Mouse (Mus musculus): ENCODE results near the gene Aff1. TPM values are rescaled to one million over a fixed set of nuclear protein-coding genes. Genes with fewer than 3 reads are reported as not detected.

Gene Aff1
- polyA plus RNA-seq, 1 experiment from 2014 or later, result 1.2 TPM

- no peaks in the 10 kb centered on the region for H3K4me1 ChIP-seq
- no peak overlapping the region for H3K9ac ChIP-seq (replicated peaks)
- H3K36me3 ChIP-seq, result no peaks in the 10 kb centered on the region
- no peak overlapping the region for H3K4me2 ChIP-seq (replicated peaks)
- whole genome bisulfite sequencing, result 89% methylated on average over 1 of the region's 1 CpGs
- H3K9me3 ChIP-seq, result no peaks in the 10 kb centered on the region
- no peak for ATAC-seq (replicated peaks)
- no peak overlapping the region for H3K4me3 ChIP-seq
- no peaks in the 10 kb centered on the region for H3K27me3 ChIP-seq
- H3K27ac ChIP-seq (replicated peaks), result no peak overlapping the region
Measured at GRCm38 (mm10) chr5:103745635-103746034, 53.5 kb downstream of the Aff1 start.

GRCm38 (mm10) chr5:103746561-103747085 is 54.4 kb downstream of the Aff1 start:
- Histone ChIP-seq H3K4me2 (replicated peaks) (no peak overlapping the region), H3K9ac (replicated peaks) (no peak overlapping the region), H3K9me3 (no peaks in the 10 kb centered on the region), H3K27ac (replicated peaks) (no peak overlapping the region), H3K4me1 (no peaks in the 10 kb centered on the region), H3K36me3 (no peaks in the 10 kb centered on the region), H3K4me3 (no peak overlapping the region), H3K27me3 (no peaks in the 10 kb centered on the region)
- WGBS, result 97% methylated on average over 3 of the region's 3 CpGs
- ATAC-seq (replicated peaks), result no peak

- no peak overlapping the region for H3K9ac ChIP-seq (replicated peaks)
- no peaks in the 10 kb centered on the region for H3K9me3 ChIP-seq
- H3K27ac ChIP-seq (replicated peaks), result no peak overlapping the region
- H3K4me3 ChIP-seq, result no peak overlapping the region
- H3K4me2 ChIP-seq (replicated peaks), result no peak overlapping the region
- H3K27me3 ChIP-seq, result no peaks in the 10 kb centered on the region
- H3K36me3 ChIP-seq, result no peaks in the 10 kb centered on the region
- WGBS, result 90% methylated on average over 2 of the region's 2 CpGs
- ATAC-seq (replicated peaks), result no peak
- H3K4me1 ChIP-seq, result no peaks in the 10 kb centered on the region
Measured at GRCm38 (mm10) chr5:103747098-103747497, 54.9 kb downstream of the Aff1 start.

DNA sequence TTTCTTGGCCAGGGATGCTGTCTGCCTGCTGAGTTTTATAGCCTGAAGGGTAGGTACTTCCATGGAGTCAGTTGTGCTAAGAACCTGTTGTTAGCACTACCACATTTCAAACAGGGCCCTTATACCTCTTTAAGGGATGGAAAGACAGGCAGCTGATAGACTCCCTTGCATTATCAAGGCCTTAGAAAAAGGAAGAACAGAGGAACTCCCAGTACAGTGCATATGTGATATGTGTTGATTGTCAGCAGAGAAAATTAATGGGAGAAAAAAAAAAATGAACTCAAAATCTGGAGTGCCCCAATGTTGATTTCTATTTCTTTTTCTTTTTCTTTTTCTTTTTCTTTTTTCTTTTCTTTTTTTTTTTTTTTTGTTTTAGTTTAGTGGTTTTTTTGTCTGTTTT is 56.2 kb downstream of the Aff1 start:
- Histone ChIP-seq H3K4me2 (replicated peaks) (no peak overlapping the region), H3K4me1 (peaks cover 5% of the 10 kb centered on the region; the same call in 1 of the 2 replicates), H3K4me3 (no peak overlapping the region), H3K9me3 (no peaks in the 10 kb centered on the region), H3K27me3 (no peaks in the 10 kb centered on the region), H3K27ac (replicated peaks) (no peak overlapping the region), H3K36me3 (no peaks in the 10 kb centered on the region), H3K9ac (replicated peaks) (no peak overlapping the region)
- ATAC-seq (replicated peaks), result no peak

DNA sequence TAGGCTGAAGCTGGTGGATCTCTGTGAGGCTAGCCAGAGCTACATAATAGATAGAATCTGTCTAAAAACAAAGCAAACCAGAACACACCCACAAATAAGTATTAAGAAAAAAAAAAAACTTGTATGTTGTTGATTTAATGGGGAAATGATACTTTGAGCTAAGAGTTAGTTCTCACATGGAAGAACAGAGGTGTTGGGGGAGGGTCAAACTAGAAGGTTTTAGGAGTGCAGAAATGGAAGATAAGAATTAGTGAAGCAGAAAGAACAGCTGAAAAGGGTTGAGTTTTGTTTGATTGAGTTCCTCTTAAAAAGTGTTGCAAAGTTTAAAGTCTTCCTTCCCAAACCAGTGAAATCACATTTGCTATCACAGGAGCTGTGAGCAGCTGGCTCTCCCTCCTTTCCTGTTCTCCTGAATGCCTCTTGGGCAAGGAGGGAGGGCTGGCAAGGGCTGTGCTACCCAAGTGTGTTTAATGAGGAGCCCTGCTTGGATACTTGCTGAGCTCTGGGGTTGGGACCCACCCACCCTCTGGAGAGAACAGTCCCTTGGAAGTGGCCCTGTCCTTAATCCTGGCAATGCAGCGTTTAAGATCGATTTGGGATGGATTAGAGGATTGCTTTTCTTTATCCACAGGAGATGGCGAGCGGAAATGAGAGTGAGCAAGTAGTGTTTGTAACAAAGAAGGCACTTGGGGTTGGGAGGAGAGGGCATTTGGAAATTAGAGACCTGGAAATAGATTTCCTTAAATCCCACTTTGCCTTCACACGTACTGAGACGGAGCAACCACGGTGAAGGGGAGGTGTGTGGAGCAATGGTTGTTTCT is 57.5 kb downstream of the Aff1 start:
- no peak overlapping the region for H3K4me2 ChIP-seq (replicated peaks)
- no peaks in the 10 kb centered on the region for H3K9me3 ChIP-seq
- ATAC-seq (replicated peaks), result no peak
- no peak overlapping the region for H3K27ac ChIP-seq (replicated peaks)
- peaks cover 9% of the 10 kb centered on the region for H3K4me1 ChIP-seq
- WGBS, result 27% methylated on average over 7 of the region's 7 CpGs
- H3K4me3 ChIP-seq, result no peak overlapping the region
- no peak overlapping the region for H3K9ac ChIP-seq (replicated peaks)
- H3K27me3 ChIP-seq, result no peaks in the 10 kb centered on the region
- no peaks in the 10 kb centered on the region for H3K36me3 ChIP-seq

DNA sequence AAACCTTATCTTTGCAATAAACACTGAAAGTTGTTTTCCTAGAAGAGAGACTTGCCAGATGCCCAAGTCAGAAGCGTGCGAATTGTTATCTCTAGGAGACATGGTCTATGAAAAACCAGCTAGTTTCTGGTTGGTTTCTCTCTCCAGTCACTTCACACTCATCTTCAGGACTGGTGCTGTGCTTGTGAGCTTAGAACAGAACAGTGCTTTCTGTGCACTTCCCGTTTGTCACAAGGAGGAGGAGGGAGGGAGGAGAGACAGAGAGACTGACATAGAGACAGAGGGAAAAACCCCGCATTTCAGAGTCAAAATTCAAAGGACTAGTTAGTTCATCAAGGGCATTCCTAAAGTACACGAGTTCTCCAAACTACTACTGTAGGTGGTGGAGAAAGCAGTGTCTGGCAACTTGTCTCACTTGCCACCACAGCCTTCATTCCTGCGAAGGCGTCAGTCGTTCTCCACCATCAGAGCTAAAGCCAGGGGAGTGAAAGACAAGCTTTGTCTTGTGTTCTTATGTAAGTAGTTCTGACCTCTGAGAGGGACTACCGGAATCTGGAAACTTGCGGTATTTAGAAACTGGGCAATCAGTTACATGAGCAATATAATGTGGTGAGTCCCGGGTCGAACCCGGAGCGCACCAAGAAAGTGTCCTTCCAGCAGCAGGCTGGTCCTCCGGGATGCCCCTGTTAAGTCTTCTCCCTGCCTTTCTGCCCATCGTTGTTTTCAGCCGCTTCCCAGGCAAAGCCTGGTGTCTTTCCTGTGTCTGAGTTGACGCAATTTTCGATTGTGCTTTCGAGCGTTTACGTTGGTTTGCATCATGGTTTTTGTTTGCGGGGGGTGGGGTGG is 60.7 kb downstream of the Aff1 start:
- Histone ChIP-seq H3K27ac (replicated peaks) (0 out of 2 replicates have a peak overlapping the region, but pooled peaks have one; percentile 24), H3K9me3 (no peaks in the 10 kb centered on the region), H3K4me1 (peaks cover 11% of the 10 kb centered on the region), H3K4me2 (replicated peaks) (peak overlapping the region; percentile 86), H3K4me3 (peak overlapping the region; percentile 87), H3K27me3 (no peaks in the 10 kb centered on the region), H3K9ac (replicated peaks) (peak overlapping the region; percentile 72), H3K36me3 (no peaks in the 10 kb centered on the region)
- 0 out of 2 replicates have a peak, but pooled peaks have one; percentile 3 for ATAC-seq (replicated peaks)
- WGBS, result 6% methylated on average over 23 of the region's 23 CpGs

DNA sequence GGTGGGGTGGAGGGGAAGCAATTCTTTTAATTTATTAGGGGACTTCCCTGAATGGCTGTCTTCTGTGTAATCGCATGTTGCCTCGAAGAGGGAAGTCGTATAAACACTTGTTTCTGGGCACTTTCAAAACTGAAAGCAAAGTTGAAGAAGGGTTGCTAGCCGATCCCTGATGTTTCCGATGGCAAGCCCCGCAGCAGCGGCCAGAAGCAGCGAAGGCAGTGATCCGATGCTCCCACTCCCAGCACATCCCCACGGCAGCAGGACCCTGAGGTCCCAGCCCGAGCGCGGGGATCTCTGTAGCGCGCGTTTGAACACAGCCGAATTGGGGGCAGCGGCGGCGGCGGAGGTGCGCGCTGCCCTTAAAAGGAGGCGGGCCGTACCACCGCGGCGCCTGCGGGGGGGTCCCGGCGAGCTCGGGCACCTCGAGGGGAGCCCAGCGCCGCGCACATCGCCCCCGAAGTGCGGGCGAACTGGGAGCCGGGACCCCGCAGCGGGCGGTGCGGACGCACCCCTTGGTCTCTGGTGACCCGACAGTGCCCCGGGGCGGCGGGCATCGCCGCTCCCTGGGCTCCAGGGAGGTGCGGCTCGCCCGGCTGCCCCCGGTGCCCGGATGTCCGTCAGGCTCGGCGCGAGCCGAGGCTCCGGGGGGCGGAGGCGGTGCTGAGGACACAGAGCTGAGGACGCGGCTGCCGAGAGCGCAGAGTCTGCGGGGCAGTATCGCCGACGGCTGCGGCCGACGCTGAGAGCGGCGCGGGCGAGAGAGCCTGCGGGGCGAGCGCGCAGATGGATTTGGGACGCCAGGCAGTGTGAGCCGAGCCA is 61.5 kb downstream of the Aff1 start:
- Histone ChIP-seq H3K4me3 (peak overlapping the region; percentile 87), H3K9ac (replicated peaks) (peak overlapping the region; percentile 72), H3K9me3 (no peaks in the 10 kb centered on the region), H3K27me3 (no peaks in the 10 kb centered on the region), H3K27ac (replicated peaks) (peak overlapping the region; percentile 83), H3K36me3 (no peaks in the 10 kb centered on the region), H3K4me2 (replicated peaks) (peak overlapping the region; percentile 86), H3K4me1 (peaks cover 11% of the 10 kb centered on the region)
- peak; percentile 96 for ATAC-seq (replicated peaks)
- WGBS, result under 1% methylated on average over 76 of the region's 86 CpGs

DNA sequence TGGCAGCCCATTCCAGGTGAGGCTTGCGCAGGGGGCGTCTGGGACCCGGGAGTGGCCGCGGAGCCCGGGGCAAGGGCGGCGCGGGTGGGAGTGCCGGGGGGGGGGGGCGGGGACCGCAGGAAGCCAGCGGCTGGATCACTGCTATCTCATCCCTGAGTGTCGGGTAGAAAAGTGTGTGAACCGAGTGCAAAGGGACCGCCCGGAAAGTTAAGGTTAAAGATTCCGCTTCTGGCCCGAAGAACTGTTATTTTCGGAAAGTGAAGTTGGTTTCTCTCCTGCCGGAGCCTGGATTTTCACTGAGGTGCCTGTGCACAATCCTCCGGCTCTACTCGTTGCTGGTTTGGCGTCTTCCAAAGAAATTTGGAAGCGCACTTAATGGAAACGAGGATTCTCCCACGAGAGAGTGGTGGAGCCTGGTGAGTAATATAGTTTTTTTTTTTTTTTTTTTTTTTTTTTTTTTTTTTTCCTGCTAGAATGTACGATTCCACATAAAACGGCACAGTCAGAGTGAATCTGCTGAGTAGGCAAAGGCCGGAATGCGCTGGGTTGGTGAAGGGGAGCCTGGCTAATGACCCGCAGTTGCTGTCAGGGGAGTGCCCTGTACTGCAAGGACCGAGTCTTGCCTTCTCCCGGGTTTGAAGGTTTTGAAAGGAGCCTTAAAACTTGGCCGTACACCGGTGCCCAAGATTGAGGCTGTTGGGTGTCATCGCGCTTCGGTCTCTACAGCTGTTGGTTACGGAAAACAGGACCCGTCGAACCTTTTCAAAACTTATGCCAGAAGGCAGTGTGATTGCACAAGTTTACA is 62.4 kb downstream of the Aff1 start:
- Histone ChIP-seq H3K27ac (replicated peaks) (peak overlapping the region; percentile 83), H3K9ac (replicated peaks) (peak overlapping the region; percentile 72), H3K27me3 (no peaks in the 10 kb centered on the region), H3K4me1 (peaks cover 11% of the 10 kb centered on the region), H3K9me3 (no peaks in the 10 kb centered on the region), H3K36me3 (no peaks in the 10 kb centered on the region), H3K4me2 (replicated peaks) (peak overlapping the region; percentile 86), H3K4me3 (peak overlapping the region; percentile 87)
- 3% methylated on average over 40 of the region's 42 CpGs for WGBS
- ATAC-seq (replicated peaks), result no peak

- Histone ChIP-seq H3K27me3 (no peaks in the 10 kb centered on the region), H3K9me3 (no peaks in the 10 kb centered on the region), H3K4me2 (replicated peaks) (peak overlapping the region; percentile 86), H3K36me3 (no peaks in the 10 kb centered on the region), H3K4me1 (peaks cover 15% of the 10 kb centered on the region), H3K4me3 (no peak overlapping the region), H3K27ac (replicated peaks) (no peak overlapping the region), H3K9ac (replicated peaks) (0 out of 2 replicates have a peak overlapping the region, but pooled peaks have one; percentile 72)
- 48% methylated on average over 3 of the region's 3 CpGs for WGBS
- no peak for ATAC-seq (replicated peaks)
Measured at GRCm38 (mm10) chr5:103755135-103755487, 62.9 kb downstream of the Aff1 start.

GRCm38 (mm10) chr5:103756231-103756714 is 64.1 kb downstream of the Aff1 start:
- WGBS, result 67% methylated on average over 6 of the region's 6 CpGs
- Histone ChIP-seq H3K4me3 (no peak overlapping the region), H3K27ac (replicated peaks) (no peak overlapping the region), H3K36me3 (no peaks in the 10 kb centered on the region), H3K9me3 (no peaks in the 10 kb centered on the region), H3K9ac (replicated peaks) (no peak overlapping the region), H3K4me2 (replicated peaks) (no peak overlapping the region), H3K27me3 (no peaks in the 10 kb centered on the region), H3K4me1 (peaks cover 24% of the 10 kb centered on the region)
- ATAC-seq (replicated peaks), result no peak

GRCm38 (mm10) chr5:103758491-103758890 is 66.3 kb downstream of the Aff1 start:
- H3K27ac ChIP-seq (replicated peaks), result no peak overlapping the region
- no peaks in the 10 kb centered on the region for H3K27me3 ChIP-seq
- no peaks in the 10 kb centered on the region for H3K9me3 ChIP-seq
- ATAC-seq (replicated peaks), result no peak
- H3K4me3 ChIP-seq, result no peak overlapping the region
- 77% methylated on average over 4 of the region's 4 CpGs for WGBS
- no peaks in the 10 kb centered on the region for H3K36me3 ChIP-seq
- no peak overlapping the region for H3K9ac ChIP-seq (replicated peaks)
- H3K4me2 ChIP-seq (replicated peaks), result no peak overlapping the region
- peaks cover 19% of the 10 kb centered on the region for H3K4me1 ChIP-seq
